Mouse (Mus musculus): ENCODE data around the gene Hspa8. TPM values are rescaled to one million over a fixed set of nuclear protein-coding genes. Genes with fewer than 3 reads are reported as not detected.

The Hspa8 gene
- polyA plus RNA-seq, 2 experiments = 1,148 to 1,333 TPM

DNA sequence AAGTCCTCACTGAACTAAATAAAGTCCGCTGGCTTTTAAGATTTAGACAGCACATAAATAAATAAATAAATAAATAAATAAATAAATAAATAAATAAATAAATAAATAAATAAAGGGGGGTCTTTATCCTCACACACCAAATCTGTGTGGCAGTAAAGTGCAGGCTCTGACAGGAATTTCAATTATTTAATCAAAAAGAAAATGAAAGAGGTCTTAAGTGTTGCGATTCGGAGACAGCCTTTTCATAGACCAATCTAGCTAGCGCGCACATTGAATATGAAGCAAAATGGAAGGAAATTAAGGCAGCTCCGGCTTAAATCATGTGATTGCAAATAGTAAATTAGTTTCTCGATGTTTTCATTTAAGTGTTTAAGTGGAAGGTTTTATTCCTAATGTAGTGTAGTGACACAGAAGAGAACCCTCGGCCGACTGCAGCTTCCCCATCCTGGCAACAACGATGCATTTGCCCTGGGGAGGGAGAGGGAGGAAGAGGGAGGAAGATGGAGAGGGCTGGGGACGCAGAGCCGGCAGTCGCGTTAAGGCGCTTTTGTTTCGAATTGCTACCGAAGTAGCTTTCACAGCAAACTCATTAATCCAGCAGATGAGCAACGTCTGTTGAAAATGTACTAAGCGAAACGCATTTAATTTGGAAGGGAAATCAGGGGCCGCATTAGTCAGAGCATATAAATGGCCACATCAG lies 57.8 kb downstream of the Hspa8 start:
- DNase-seq (ENCODE audit: low read depth in 3 of 3, low spot score in 3 of 3) (no peak), ATAC-seq (ENCODE audit: insufficient read depth) (no peak)
- H3K36me3 ChIP-seq (replicated peaks; ENCODE audit: control insufficient read depth, insufficient read depth, low read depth) = no peaks in the 10 kb centered on the region
- no peaks in the 10 kb centered on the region for H3K4me1 ChIP-seq (replicated peaks; ENCODE audit: control insufficient read depth in 2 of 2, insufficient read depth in 2 of 2, low read length in 1 of 2)
- H3K4me2 ChIP-seq (ENCODE audit: low read depth) = no peak overlapping the region
- TF ChIP-seq CTCF (IDR thresholded peaks at IDR 0.05; ENCODE audit: low read depth) = no peak
- TF ChIP-seq EP300 (IDR thresholded peaks at IDR 0.05; ENCODE audit: low read depth) = no peak
- 18% methylated on average over 21 of the region's 21 CpGs for WGBS (ENCODE audit: insufficient replicate concordance)
- H3K9ac ChIP-seq (replicated peaks) = no peak overlapping the region
- no peak overlapping the region for H3K4me3 ChIP-seq (ENCODE audit: insufficient read depth in 1 of 2, low read depth in 2 of 2, low read length in 2 of 2)
- H3K27ac ChIP-seq = no peak overlapping the region
- H3K27me3 ChIP-seq (ENCODE audit: control insufficient read depth, insufficient read depth, low read length) = peaks cover 7% of the 10 kb centered on the region
- H3K9me3 ChIP-seq (ENCODE audit: control insufficient read depth, low read length) = no peaks in the 10 kb centered on the region

DNA sequence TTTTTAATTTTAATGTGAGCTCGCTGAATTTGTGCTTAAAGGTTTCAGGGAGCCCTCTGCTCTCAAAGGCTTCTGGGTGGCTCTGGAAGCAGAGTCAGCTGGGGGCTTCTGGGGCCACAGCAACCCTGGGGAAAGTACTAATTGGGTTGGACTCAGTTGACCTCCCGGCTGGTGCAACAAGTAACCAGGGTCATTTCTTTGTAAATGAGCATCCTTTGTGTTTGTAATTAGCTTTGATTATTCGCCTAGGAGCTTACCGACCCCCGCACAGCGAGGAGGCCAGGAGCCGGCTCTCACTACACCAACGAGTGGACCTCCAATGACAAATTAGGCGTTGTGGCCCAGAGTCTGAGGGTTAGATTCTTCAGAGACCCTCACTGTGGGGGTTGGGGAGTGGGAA lies 58.4 kb downstream of the Hspa8 start:
- Histone ChIP-seq H3K9me3 (ENCODE audit: control insufficient read depth, low read length) (no peaks in the 10 kb centered on the region), H3K27me3 (ENCODE audit: control insufficient read depth, insufficient read depth, low read length) (peaks cover 7% of the 10 kb centered on the region), H3K9ac (replicated peaks) (no peak overlapping the region), H3K4me3 (ENCODE audit: insufficient read depth in 1 of 2, low read depth in 2 of 2, low read length in 2 of 2) (no peak overlapping the region), H3K4me1 (replicated peaks; ENCODE audit: control insufficient read depth in 2 of 2, insufficient read depth in 2 of 2, low read length in 1 of 2) (no peaks in the 10 kb centered on the region), H3K36me3 (replicated peaks; ENCODE audit: control insufficient read depth, insufficient read depth, low read depth) (no peaks in the 10 kb centered on the region), H3K27ac (no peak overlapping the region), H3K4me2 (ENCODE audit: low read depth) (no peak overlapping the region)
- ATAC-seq (ENCODE audit: insufficient read depth) = no peak
- WGBS (ENCODE audit: insufficient replicate concordance) = 18% methylated on average over 9 of the region's 9 CpGs
- no peak for TF ChIP-seq CTCF (IDR thresholded peaks at IDR 0.05; ENCODE audit: low read depth)
- TF ChIP-seq EP300 (IDR thresholded peaks at IDR 0.05; ENCODE audit: low read depth) = no peak
- no peak for DNase-seq (ENCODE audit: low read depth in 3 of 3, low spot score in 3 of 3)

Other genes starting within 250 kb of the Hspa8 start
- not detected in 2 replicates for gene Gm21915, start 130.4 kb upstream of the Hspa8 start, polyA plus RNA-seq (2012; rRNA removed)
- gene Gm21915, start 130.4 kb upstream of the Hspa8 start, polyA plus RNA-seq (2014; fragmentation: Nextera tagmentation; extraction: Ambion mirVana) = not detected in 2 replicates
- gene Clmp, start 115.0 kb upstream of the Hspa8 start, polyA plus RNA-seq (2012; rRNA removed) = 0.39 and 0.59 TPM in 2 replicates
- gene Clmp, start 115.0 kb upstream of the Hspa8 start, polyA plus RNA-seq (2014; fragmentation: Nextera tagmentation; extraction: Ambion mirVana) = 0.55 and 0.80 TPM in 2 replicates
- 0.01 TPM in 1 of 2 replicates, not detected in the other for gene Bsx, start 73.1 kb downstream of the Hspa8 start, polyA plus RNA-seq (2012; rRNA removed)
- not detected in 2 replicates for gene Bsx, start 73.1 kb downstream of the Hspa8 start, polyA plus RNA-seq (2014; fragmentation: Nextera tagmentation; extraction: Ambion mirVana)
- 0.01 and 0.04 TPM in 2 replicates for gene Jhy, start 163.1 kb downstream of the Hspa8 start, polyA plus RNA-seq (2012; rRNA removed)
- gene Jhy, start 163.1 kb downstream of the Hspa8 start, polyA plus RNA-seq (2014; fragmentation: Nextera tagmentation; extraction: Ambion mirVana) = 0.08 TPM in 1 of 2 replicates, not detected in the other
- 0.04 and 0.06 TPM in 2 replicates for gene Crtam, start 203.6 kb downstream of the Hspa8 start, polyA plus RNA-seq (2012; rRNA removed)
- gene Crtam, start 203.6 kb downstream of the Hspa8 start, polyA plus RNA-seq (2014; fragmentation: Nextera tagmentation; extraction: Ambion mirVana) = not detected in 2 replicates